Mouse (Mus musculus) kidney, adult 2 months (tissue): ENCODE measurements around the gene C1qtnf4.

ENCODE experiments used
- CTCF ChIP-seq: fragments of 200-500 bp; conservative IDR thresholded peaks from 2 replicates; pipeline ENCODE4 v1.5.1; 2011; ENCODE audit warnings: low read depth, mild to moderate bottlenecking, control low read depth, low read length, moderate library complexity, mixed read lengths; ENCODE audit not compliant: insufficient read depth, insufficient read length
- POLR2A ChIP-seq: fragments of 200-500 bp; IDR thresholded peaks from one replicate; pipeline ENCODE4 v1.6.1; 2011; ENCODE audit warnings: low read depth, low read length, control low read depth

DNA sequence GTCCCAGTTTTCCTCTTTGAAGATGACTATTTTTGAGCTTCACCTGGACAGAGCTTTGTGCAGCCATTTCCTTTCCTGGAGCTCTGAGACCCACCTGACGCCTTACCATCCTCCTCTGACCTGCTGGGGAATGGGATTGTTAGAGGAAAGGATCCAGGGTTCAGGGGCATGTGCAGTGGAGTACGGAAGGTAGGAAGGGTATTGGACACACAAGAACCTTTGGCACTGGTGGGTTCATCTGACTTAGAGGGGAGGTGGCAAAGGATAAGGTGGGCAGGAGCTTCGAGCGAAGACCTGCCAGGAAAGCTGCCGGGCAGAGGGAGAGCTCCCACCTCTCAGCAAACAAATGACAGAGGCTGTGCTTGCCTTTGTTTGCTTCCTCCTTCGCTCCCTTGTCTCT, 776 bp downstream of the C1qtnf4 start:
- TF ChIP-seq CTCF (no peak), POLR2A (no peak)
